Mouse (Mus musculus) olfactory bulb, adult 2 months (tissue): ENCODE measurements around the gene Nicn1.

Experiments
- CTCF ChIP-seq: fragments of 200-500 bp; IDR thresholded peaks from 2 replicates; pipeline ENCODE4 v1.5.1; 2012; ENCODE audit warnings: low read depth, mild to moderate bottlenecking, low read length, moderate library complexity; ENCODE audit not compliant: insufficient read depth
- POLR2A ChIP-seq: fragments of 200-500 bp; IDR thresholded peaks from 2 replicates; pipeline ENCODE4 v1.6.1; 2012; ENCODE audit warnings: mild to moderate bottlenecking, low read depth, low read length, moderate library complexity; ENCODE audit not compliant: insufficient read depth

GRCm38 (mm10) chr9:108263690-108264190 is 26.5 kb upstream of the Nicn1 start, which contains the start of gene Dag1:
- TF ChIP-seq CTCF (no peak), POLR2A (peak; percentile 54; the same call in 1 of the 2 replicates)
